Mouse (Mus musculus): ENCODE measurements around the gene Mt2. TPM values are rescaled to one million over a fixed set of nuclear protein-coding genes. Genes with fewer than 3 reads are reported as not detected.
A peak's percentile ranks its signal among the peaks of the same experiment; 100 is the strongest.
"Not testable (repeated sequence)": the region's sequence is repeated elsewhere in the genome, so short reads cannot be mapped to it uniquely, and the experiment has no call there.

Gene Mt2
- polyA plus RNA-seq, 1 experiment from 2014 or later = 29.8 TPM

DNA sequence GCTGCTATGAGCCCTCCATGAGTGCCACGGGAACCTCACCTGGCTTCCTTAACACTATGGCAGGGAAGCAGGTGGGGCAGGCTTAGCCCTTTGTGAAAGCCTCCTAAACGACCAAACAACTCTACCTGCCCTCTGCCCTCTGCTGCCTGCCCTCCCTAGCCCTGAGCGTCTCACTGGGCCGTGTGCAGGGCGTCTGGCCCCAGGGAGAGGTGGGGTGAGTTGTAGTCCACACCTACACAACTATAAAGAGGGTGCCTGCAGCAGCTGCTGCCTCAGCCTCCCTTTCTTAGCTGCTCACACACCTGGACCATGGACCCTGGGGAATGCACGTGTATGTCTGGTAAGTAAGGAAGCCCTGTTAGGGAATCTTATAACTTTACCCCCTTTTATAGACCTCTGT is 35.5 kb upstream of the Mt2 start, which contains the start of gene Mt4:
Gene Mt4, plus strand, starts transcription at position 265 of the 400 bp plus-strand sequence.
- Histone ChIP-seq H3K4me2 (no peak within 1 kb of the TSS), H3K36me3 (ENCODE audit: control insufficient read depth, insufficient read depth, low read length) (no peaks in the 10 kb centered on the region)
- 62% methylated on average over 6 of the region's 6 CpGs for WGBS

DNA sequence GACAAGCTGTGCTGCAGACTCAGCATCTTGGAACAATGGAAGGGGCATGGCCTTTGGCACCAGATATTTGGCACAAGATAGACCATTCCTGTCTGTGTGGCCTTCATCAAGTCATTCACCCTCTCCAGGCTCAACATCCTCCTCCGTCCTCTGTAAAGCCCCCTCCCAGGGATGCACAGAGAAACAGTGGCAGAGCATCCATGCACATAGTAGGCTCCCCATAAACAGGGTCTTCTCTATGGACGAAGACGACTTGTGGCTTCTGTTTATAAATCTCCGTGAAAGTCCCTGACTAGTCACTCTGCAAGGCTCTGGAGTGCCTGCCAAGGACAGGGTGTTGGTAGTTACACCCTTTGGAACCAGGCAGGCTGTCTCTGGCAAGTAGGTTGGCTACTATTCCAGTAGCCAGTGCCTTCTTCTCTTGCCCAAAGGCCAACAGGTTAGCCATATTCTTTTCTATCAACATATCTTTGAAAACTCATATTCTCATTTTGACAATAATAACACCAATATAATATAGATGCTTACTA is 32.1 kb upstream of the Mt2 start:
- no peaks in the 10 kb centered on the region for H3K27me3 ChIP-seq (ENCODE audit: control insufficient read depth, insufficient read depth, low read length)
- H3K9me3 ChIP-seq (ENCODE audit: control insufficient read depth, low read length) = no peaks in the 10 kb centered on the region
- H3K4me2 ChIP-seq = no peak overlapping the region
- no peak overlapping the region for H3K27ac ChIP-seq (ENCODE audit: low read depth, low read length)
- no peak overlapping the region for H3K9ac ChIP-seq (ENCODE audit: low read length)
- no peaks in the 10 kb centered on the region for H3K36me3 ChIP-seq (ENCODE audit: control insufficient read depth, insufficient read depth, low read length)
- ATAC-seq (ENCODE audit: low FRiP score) = no peak
- 78% methylated on average over 4 of the region's 4 CpGs for WGBS
- no peaks in the 10 kb centered on the region for H3K4me1 ChIP-seq (ENCODE audit: control insufficient read depth, insufficient read depth, low read length)
- no peak for DNase-seq (ENCODE audit: low spot score, missing footprints)
- H3K4me3 ChIP-seq (ENCODE audit: low read depth, low read length) = no peak overlapping the region

More for the DNA sequence above, 35.5 kb upstream of the Mt2 start, which contains the start of gene Mt4:
- DNase-seq (ENCODE audit: low spot score, missing footprints) (no peak), ATAC-seq (ENCODE audit: low FRiP score) (no peak)
- Histone ChIP-seq H3K27ac (ENCODE audit: low read depth, low read length) (no peak within 1 kb of the TSS), H3K4me3 (ENCODE audit: low read depth, low read length) (no peak within 1 kb of the TSS), H3K9ac (ENCODE audit: low read length) (no peak within 1 kb of the TSS), H3K27me3 (ENCODE audit: control insufficient read depth, insufficient read depth, low read length) (no peaks in the 10 kb centered on the region), H3K4me1 (ENCODE audit: control insufficient read depth, insufficient read depth, low read length) (no peaks in the 10 kb centered on the region), H3K9me3 (ENCODE audit: control insufficient read depth, low read length) (no peaks in the 10 kb centered on the region)

DNA sequence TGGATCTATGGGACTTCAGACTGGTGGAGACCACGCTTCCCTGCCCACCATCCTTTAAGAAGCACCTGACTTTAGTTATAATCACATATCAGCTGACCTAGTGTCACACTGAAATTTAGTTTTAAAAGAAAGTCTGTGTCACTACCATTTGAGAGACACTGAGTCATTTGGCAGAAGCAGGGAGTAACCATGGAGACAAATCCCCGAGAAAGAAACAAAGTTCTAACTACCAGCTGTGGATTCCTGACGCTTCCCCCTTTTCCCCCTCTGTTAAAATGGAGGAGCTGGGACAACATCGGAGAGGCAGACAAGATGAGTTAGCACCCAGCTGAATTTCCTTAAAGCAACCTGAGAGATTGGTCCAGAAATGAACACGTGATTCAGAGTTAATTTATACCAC is 24.2 kb upstream of the Mt2 start:
- DNase-seq (ENCODE audit: low spot score, missing footprints) = no peak
- WGBS = 26% methylated on average over 5 of the region's 5 CpGs
- no peak for ATAC-seq (ENCODE audit: low FRiP score)

DNA sequence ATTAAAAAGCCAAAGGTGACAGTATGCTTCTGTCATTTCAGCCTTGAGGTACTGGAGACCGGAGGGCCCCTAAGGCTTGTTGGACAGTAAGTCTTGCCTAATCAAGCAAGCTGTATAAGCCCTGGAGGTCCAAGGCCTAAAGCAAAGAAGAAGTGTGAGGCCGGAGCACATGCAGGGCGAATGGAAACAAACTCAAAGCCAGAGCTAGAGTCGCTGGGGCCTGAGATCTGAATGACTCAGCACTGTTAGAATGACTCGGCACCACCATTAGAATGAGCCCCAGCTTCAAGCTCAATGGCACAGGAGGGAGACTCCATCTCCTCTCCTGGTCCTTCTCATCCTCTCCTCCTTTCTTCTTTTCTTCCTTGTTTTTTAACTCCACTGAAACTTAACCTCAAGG is 21.5 kb upstream of the Mt2 start:
- H3K9ac ChIP-seq (ENCODE audit: low read length) = no peak overlapping the region
- DNase-seq (ENCODE audit: low spot score, missing footprints) = no peak
- peaks cover 13% of the 10 kb centered on the region for H3K4me1 ChIP-seq (ENCODE audit: control insufficient read depth, insufficient read depth, low read length)
- no peak overlapping the region for H3K27ac ChIP-seq (ENCODE audit: low read depth, low read length)
- H3K4me2 ChIP-seq = no peak overlapping the region
- whole genome bisulfite sequencing = 88% methylated on average over 5 of the region's 5 CpGs
- no peak overlapping the region for H3K4me3 ChIP-seq (ENCODE audit: low read depth, low read length)
- no peaks in the 10 kb centered on the region for H3K9me3 ChIP-seq (ENCODE audit: control insufficient read depth, low read length)
- no peak for ATAC-seq (ENCODE audit: low FRiP score)
- H3K36me3 ChIP-seq (ENCODE audit: control insufficient read depth, insufficient read depth, low read length) = no peaks in the 10 kb centered on the region
- peaks cover 7% of the 10 kb centered on the region; the same call in 1 of the 2 replicates for H3K27me3 ChIP-seq (ENCODE audit: control insufficient read depth, insufficient read depth, low read length)

More for the DNA sequence above, 24.2 kb upstream of the Mt2 start:
- no peak overlapping the region for H3K4me3 ChIP-seq (ENCODE audit: low read depth, low read length)
- no peak overlapping the region for H3K4me2 ChIP-seq
- no peak overlapping the region for H3K27ac ChIP-seq (ENCODE audit: low read depth, low read length)
- peaks cover 5% of the 10 kb centered on the region; the same call in 1 of the 2 replicates for H3K27me3 ChIP-seq (ENCODE audit: control insufficient read depth, insufficient read depth, low read length)
- no peak overlapping the region for H3K9ac ChIP-seq (ENCODE audit: low read length)
- H3K4me1 ChIP-seq (ENCODE audit: control insufficient read depth, insufficient read depth, low read length) = peaks cover 11% of the 10 kb centered on the region
- no peaks in the 10 kb centered on the region for H3K9me3 ChIP-seq (ENCODE audit: control insufficient read depth, low read length)
- no peaks in the 10 kb centered on the region for H3K36me3 ChIP-seq (ENCODE audit: control insufficient read depth, insufficient read depth, low read length)

DNA sequence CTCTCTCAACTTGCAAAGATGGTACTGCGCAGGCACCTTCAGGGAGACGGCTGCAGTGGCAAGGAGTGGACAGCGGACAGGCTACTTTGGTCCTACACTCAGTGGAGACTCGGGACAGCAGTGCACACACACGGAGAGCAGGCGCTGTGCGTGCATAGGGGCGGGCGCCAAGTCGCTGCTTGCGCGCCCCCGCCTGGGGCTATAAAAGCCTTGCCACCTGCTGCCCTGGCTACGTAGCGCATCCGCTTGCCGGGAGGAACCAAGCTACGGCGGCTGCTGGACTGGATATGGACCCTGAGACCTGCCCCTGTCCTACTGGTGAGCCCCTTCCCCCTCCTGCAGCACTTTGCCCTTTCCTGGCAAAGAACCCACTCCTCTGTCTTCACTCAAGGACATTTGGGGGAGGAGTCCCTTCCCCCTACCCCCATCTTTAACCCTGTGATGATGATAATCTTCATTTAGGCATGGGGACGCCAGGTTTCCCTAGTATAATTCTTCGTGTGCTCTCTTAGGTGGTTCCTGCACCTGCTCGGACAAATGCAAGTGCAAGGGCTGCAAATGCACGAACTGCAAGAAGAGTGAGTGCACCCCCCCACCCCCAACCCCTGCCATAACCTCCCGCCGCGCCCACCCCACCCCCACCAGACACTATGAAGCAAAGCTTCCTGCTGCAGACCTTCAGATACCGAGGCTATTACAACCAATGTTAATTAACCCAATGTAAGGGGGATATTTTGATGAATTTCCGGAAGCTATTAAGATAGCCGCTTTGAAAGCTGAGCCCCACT is 19.8 kb upstream of the Mt2 start, which contains the start of gene Mt3:
Gene Mt3, plus strand, starts transcription at position 95 of the 788 bp plus-strand sequence.
- Histone ChIP-seq H3K4me2 (peak within 1 kb of the TSS; percentile 57), H3K27ac (ENCODE audit: low read depth, low read length) (no peak within 1 kb of the TSS), H3K9me3 (ENCODE audit: control insufficient read depth, low read length) (no peaks in the 10 kb centered on the region), H3K27me3 (ENCODE audit: control insufficient read depth, insufficient read depth, low read length) (peaks cover 7% of the 10 kb centered on the region; the same call in 1 of the 2 replicates), H3K4me3 (ENCODE audit: low read depth, low read length) (peak within 1 kb of the TSS; percentile 34), H3K9ac (ENCODE audit: low read length) (peak within 1 kb of the TSS; percentile 51), H3K36me3 (ENCODE audit: control insufficient read depth, insufficient read depth, low read length) (no peaks in the 10 kb centered on the region), H3K4me1 (ENCODE audit: control insufficient read depth, insufficient read depth, low read length) (peaks cover 13% of the 10 kb centered on the region)
- peak; percentile 85 for ATAC-seq (ENCODE audit: low FRiP score)
- 2% methylated on average over 29 of the region's 29 CpGs for WGBS
- DNase-seq (ENCODE audit: low spot score, missing footprints) = peak; percentile 94

DNA sequence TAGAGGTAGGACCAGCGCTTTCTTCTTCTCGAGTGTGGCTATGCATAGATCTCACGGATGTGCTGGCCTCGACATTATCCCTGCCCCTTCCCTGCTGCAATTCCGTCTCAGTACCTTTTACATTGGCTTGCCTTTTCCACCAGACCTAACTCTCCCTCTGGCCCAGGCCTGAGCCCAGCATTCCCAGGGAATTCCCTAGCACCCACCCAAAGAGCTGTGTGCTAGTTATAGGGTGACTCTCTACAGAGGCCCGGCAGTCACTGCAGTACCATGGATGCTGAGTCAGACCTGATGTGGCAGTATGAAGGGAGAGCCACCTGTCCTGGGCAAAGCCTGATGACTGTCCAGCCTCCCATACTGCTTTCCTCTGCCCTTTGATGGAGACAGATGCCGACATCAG is 19.0 kb upstream of the Mt2 start:
- Histone ChIP-seq H3K4me3 (ENCODE audit: low read depth, low read length) (no peak overlapping the region), H3K36me3 (ENCODE audit: control insufficient read depth, insufficient read depth, low read length) (no peaks in the 10 kb centered on the region), H3K9me3 (ENCODE audit: control insufficient read depth, low read length) (no peaks in the 10 kb centered on the region), H3K4me2 (peak overlapping the region; percentile 57), H3K27me3 (ENCODE audit: control insufficient read depth, insufficient read depth, low read length) (peaks cover 7% of the 10 kb centered on the region; the same call in 1 of the 2 replicates), H3K27ac (ENCODE audit: low read depth, low read length) (no peak overlapping the region), H3K4me1 (ENCODE audit: control insufficient read depth, insufficient read depth, low read length) (peaks cover 10% of the 10 kb centered on the region), H3K9ac (ENCODE audit: low read length) (no peak overlapping the region; the same call in 1 of the 2 replicates)
- peak; percentile 90 for DNase-seq (ENCODE audit: low spot score, missing footprints)
- ATAC-seq (ENCODE audit: low FRiP score) = peak; percentile 29; the same call in 1 of the 2 replicates
- WGBS = 26% methylated on average over 7 of the region's 7 CpGs

DNA sequence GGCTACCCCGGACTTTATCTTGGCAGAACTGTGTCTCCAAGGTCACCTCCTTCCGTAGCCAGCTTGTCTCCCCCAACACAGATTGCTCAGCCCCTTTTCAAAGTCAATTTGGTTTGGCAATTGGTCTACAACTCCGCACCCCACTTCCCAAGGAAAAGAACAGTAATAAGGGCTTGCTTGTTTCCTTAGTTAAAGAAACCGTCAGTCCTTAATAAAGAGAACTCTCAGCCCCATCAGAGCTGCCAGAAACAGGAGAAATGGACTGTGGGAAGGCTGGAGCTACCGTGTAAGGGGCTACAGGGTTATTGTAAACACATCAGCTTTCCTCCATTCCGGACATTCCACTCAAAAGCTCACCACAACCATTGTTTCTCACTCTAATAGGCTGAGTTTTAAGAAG is 17.9 kb upstream of the Mt2 start:
- no peak for ATAC-seq (ENCODE audit: low FRiP score)
- 49% methylated on average over 6 of the region's 6 CpGs for WGBS
- Histone ChIP-seq H3K36me3 (ENCODE audit: control insufficient read depth, insufficient read depth, low read length) (no peaks in the 10 kb centered on the region), H3K9ac (ENCODE audit: low read length) (no peak overlapping the region), H3K27ac (ENCODE audit: low read depth, low read length) (no peak overlapping the region), H3K4me2 (no peak overlapping the region), H3K4me3 (ENCODE audit: low read depth, low read length) (no peak overlapping the region), H3K4me1 (ENCODE audit: control insufficient read depth, insufficient read depth, low read length) (peaks cover 10% of the 10 kb centered on the region), H3K27me3 (ENCODE audit: control insufficient read depth, insufficient read depth, low read length) (peaks cover 7% of the 10 kb centered on the region; the same call in 1 of the 2 replicates), H3K9me3 (ENCODE audit: control insufficient read depth, low read length) (no peaks in the 10 kb centered on the region)
- DNase-seq (ENCODE audit: low spot score, missing footprints) = no peak

DNA sequence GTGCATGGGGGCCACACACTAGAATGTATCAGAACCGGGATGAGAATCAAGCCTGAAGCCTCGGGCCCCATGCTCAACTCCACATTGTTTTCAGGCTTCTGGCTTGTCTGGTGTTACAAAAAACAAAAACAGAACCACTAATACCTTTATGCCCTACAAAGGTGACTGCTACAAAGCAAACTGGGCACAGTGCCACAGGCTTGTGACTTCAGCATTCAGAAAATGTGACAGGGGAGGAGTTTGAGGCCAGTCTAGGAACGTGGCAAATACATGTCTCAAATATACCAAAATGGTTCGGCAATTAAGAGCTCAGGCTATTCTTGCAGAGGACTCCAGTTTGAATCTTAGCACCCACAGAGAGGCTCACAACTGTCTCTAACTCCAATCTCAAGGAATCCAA is 16.4 kb upstream of the Mt2 start:
- 93% methylated on average over 4 of the region's 4 CpGs for WGBS
- no peaks in the 10 kb centered on the region for H3K9me3 ChIP-seq (ENCODE audit: control insufficient read depth, low read length)
- DNase-seq (ENCODE audit: low spot score, missing footprints) (no peak), ATAC-seq (ENCODE audit: low FRiP score) (no peak)
- peaks cover 10% of the 10 kb centered on the region for H3K4me1 ChIP-seq (ENCODE audit: control insufficient read depth, insufficient read depth, low read length)
- H3K4me2 ChIP-seq = no peak overlapping the region
- no peak overlapping the region for H3K4me3 ChIP-seq (ENCODE audit: low read depth, low read length)
- H3K27me3 ChIP-seq (ENCODE audit: control insufficient read depth, insufficient read depth, low read length) = peaks cover 7% of the 10 kb centered on the region; the same call in 1 of the 2 replicates
- H3K36me3 ChIP-seq (ENCODE audit: control insufficient read depth, insufficient read depth, low read length) = no peaks in the 10 kb centered on the region
- H3K27ac ChIP-seq (ENCODE audit: low read depth, low read length) = no peak overlapping the region
- no peak overlapping the region for H3K9ac ChIP-seq (ENCODE audit: low read length)

DNA sequence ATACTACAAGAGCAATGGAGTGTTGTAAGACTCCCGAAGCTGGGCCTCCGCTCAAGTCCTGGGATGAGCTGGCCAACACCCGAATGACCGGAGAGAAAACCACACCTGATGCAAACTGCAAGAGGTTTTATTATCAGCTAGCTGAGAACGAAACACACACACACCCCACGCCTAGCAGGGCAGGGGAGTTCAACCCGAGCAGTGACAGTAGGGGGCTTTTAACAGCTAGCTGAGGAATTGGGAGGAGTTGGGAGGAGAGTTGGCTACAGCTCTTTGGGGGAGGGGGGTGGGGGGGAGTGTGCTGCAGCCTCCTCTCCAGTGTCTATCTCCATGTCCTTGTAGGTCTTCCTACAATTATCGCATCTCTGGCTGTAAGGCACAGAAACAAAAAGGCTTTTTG is 6.7 kb upstream of the Mt2 start:
- H3K4me2 ChIP-seq; H3K9me3 ChIP-seq (ENCODE audit: control insufficient read depth, low read length); ATAC-seq (ENCODE audit: low FRiP score); H3K27me3 ChIP-seq (ENCODE audit: control insufficient read depth, insufficient read depth, low read length); H3K27ac ChIP-seq (ENCODE audit: low read depth, low read length); H3K4me3 ChIP-seq (ENCODE audit: low read depth, low read length); H3K9ac ChIP-seq (ENCODE audit: low read length); H3K4me1 ChIP-seq (ENCODE audit: control insufficient read depth, insufficient read depth, low read length); H3K36me3 ChIP-seq (ENCODE audit: control insufficient read depth, insufficient read depth, low read length): not testable (repeated sequence)
- 77% methylated on average over 8 of the region's 8 CpGs for WGBS
- peak; percentile 59 for DNase-seq (ENCODE audit: low spot score, missing footprints)

Measured in midbrain, embryonic 11.5 days (tissue).